Comparison of ENCODE assay signal across 14 mouse cellular contexts in genomic region chr4:82412651-82413050, GRCm38 (mm10).
DNase-seq lines count a peak whose midpoint lies in the region; ATAC-seq and TF ChIP-seq lines count a peak whose summit lies in the region.
"Had no signal": no experiment of that assay in that cellular context is flagged by ENCODE, and none has a peak within 500 bp of the region (broad histone marks: within the 10 kb centered on the region; RNA-seq: fewer than 3 reads in every experiment).

No protein-coding gene starts in this region.

- no peaks in the 10 kb centered on the region for H3K36me3 ChIP-seq in heart, embryonic 15.5 days
- H3K36me3 ChIP-seq in lung, postnatal 0 days (ENCODE audit: insufficient read depth, low read length): no peaks in the 10 kb centered on the region
- H3K36me3 ChIP-seq in limb, embryonic 10.5 days: no peaks in the 10 kb centered on the region

- ATAC-seq in heart, embryonic 15.5 days (replicated peaks; ENCODE audit: insufficient number of reproducible peaks, insufficient read depth, low FRiP score, low read depth): no peak; the same call in 1 of the 2 replicates
- ATAC-seq in lung, postnatal 0 days: no peak
- ATAC-seq in cerebellum, adult (ENCODE audit: insufficient number of reproducible peaks, low FRiP score, low TSS enrichment): no peak
- ATAC-seq: midbrain, embryonic 16.5 days had no signal

- H3K27ac ChIP-seq in heart, embryonic 15.5 days: peak overlapping the region; percentile 19
- peak overlapping the region; percentile 51 for H3K27ac ChIP-seq in lung, postnatal 0 days (ENCODE audit: low read length)
- H3K27ac ChIP-seq in limb, embryonic 10.5 days: peak overlapping the region; percentile 51; the same call in 1 of the 2 replicates
- H3K27ac ChIP-seq: hindbrain, embryonic 14.5 days had no signal

- no peak overlapping the region for H3K4me2 ChIP-seq in heart, embryonic 15.5 days
- H3K4me2 ChIP-seq in lung, postnatal 0 days (replicated peaks; ENCODE audit: low read depth, low read length): no peak overlapping the region
- H3K4me2 ChIP-seq: hindbrain, embryonic 14.5 days had no signal

- H3K4me3 ChIP-seq in heart, embryonic 15.5 days: no peak overlapping the region
- H3K4me3 ChIP-seq in lung, postnatal 0 days (ENCODE audit: low read depth, low read length): no peak overlapping the region
- no peak overlapping the region for H3K4me3 ChIP-seq in limb, embryonic 10.5 days

- WGBS in heart, embryonic 15.5 days: 61% methylated on average over 7 of the region's 7 CpGs
- WGBS in lung, postnatal 0 days: 66% methylated on average over 7 of the region's 7 CpGs
- WGBS in limb, embryonic 10.5 days: 86% methylated on average over 7 of the region's 7 CpGs

- no peaks in the 10 kb centered on the region for H3K9me3 ChIP-seq in heart, embryonic 15.5 days (replicated peaks)
- H3K9me3 ChIP-seq in lung, postnatal 0 days (ENCODE audit: low read length): no peaks in the 10 kb centered on the region
- H3K9me3 ChIP-seq in limb, embryonic 10.5 days (replicated peaks): no peaks in the 10 kb centered on the region

- no peak for TF ChIP-seq CTCF in lung, postnatal 0 days (IDR thresholded peaks at IDR 0.05)

- TF ChIP-seq EP300 in lung, postnatal 0 days (IDR thresholded peaks at IDR 0.05): no peak

- H3K9ac ChIP-seq in heart, embryonic 15.5 days: no peak overlapping the region
- no peak overlapping the region for H3K9ac ChIP-seq in lung, postnatal 0 days (replicated peaks; ENCODE audit: low read depth)
- H3K9ac ChIP-seq: hindbrain, embryonic 14.5 days had no signal

- no peaks in the 10 kb centered on the region for H3K27me3 ChIP-seq in heart, embryonic 15.5 days
- no peaks in the 10 kb centered on the region for H3K27me3 ChIP-seq in lung, postnatal 0 days (replicated peaks; ENCODE audit: insufficient read depth, low read length)
- no peaks in the 10 kb centered on the region for H3K27me3 ChIP-seq in limb, embryonic 10.5 days (ENCODE audit: low read depth, poor library complexity, severe bottlenecking)
- H3K27me3 ChIP-seq: CH12.LX had no signal

- intact Hi-C loops in heart, postnatal 14 days (cut with DNase I): no loop called here

- DNase-seq in heart, postnatal 14 days: no peak
- DNase-seq in lung, postnatal 0 days (ENCODE audit: low spot score): no peak
- DNase-seq in lung, postnatal 14 days: no peak
- DNase-seq in limb, embryonic 10.5 days (ENCODE audit: low spot score): no peak
- no peak for DNase-seq in urinary bladder, postnatal 4 days (ENCODE audit: low spot score in 2 of 2)
- DNase-seq: adrenal gland, adult 8-10 months; cerebellum, postnatal 36 days; lung, postnatal 4 days; right cerebral cortex, postnatal 14 days had no signal

- peaks cover 61% of the 10 kb centered on the region for H3K4me1 ChIP-seq in heart, embryonic 15.5 days (replicated peaks)
- H3K4me1 ChIP-seq in lung, postnatal 0 days (ENCODE audit: insufficient read depth, low read depth, low read length): peaks cover 17% of the 10 kb centered on the region
- peaks cover 39% of the 10 kb centered on the region for H3K4me1 ChIP-seq in limb, embryonic 10.5 days
